Mouse (Mus musculus) E14TG2a.4 (cell line): Measurements from ENCODE around the gene Zfp819.
"Not testable (repeated sequence)": the region's sequence is repeated elsewhere in the genome, so short reads cannot be mapped to it uniquely, and the experiment has no call there.

Experiments
- H3K27me3 ChIP-seq: 2 replicates; pipeline ENCODE4 v1.6.1; 2014; ENCODE audit warnings: low read length, control low read depth; ENCODE audit not compliant: insufficient read depth
- H3K36me3 ChIP-seq: 2 replicates; pipeline ENCODE4 v1.6.1; 2014; ENCODE audit warnings: low read length, control low read depth; ENCODE audit not compliant: insufficient read depth
- H3K4me1 ChIP-seq: replicated peaks from 2 replicates; pipeline ENCODE4 v1.6.1; 2014; ENCODE audit warnings: low read depth, low read length, control low read depth
- H3K4me3 ChIP-seq: replicated peaks from 2 replicates; pipeline ENCODE4 v1.5.1; 2014; ENCODE audit warnings: mild to moderate bottlenecking, low read length
- H3K9me3 ChIP-seq: 2 replicates; pipeline ENCODE4 v1.6.1; 2014; ENCODE audit warnings: low read length, control low read depth
- CTCF ChIP-seq: conservative IDR thresholded peaks from 2 replicates; pipeline ENCODE4 v1.5.1; 2014; ENCODE audit warnings: low read length
- NANOG ChIP-seq: IDR thresholded peaks from 2 replicates; pipeline ENCODE4 v1.6.1; 2014; ENCODE audit warnings: borderline replicate concordance, low read length, mixed read lengths
- POU5F1 ChIP-seq: IDR thresholded peaks from 2 replicates; pipeline ENCODE4 v1.6.1; 2014; ENCODE audit warnings: low read length, borderline replicate concordance

The Zfp819 gene

DNA sequence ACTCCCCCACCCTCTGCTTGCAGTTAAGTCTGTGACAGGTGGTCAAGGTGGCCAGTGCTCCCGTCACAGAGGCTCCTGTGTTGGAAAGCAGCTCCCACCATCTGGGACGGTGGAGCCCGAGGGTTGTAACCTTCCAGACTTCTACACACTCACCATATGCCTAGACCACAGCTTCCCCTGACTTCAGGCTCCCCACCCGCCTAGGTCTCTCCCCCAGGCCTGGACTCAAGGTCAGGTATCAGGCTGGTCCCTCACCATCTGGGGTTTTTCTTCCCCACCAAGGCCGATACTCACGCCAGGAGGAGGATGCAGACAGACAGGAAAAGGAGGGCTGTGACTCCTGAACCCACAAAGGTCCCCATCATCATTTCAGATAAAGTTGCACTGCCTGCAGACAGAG lies 49.3 kb downstream of the Zfp819 start:
- Histone ChIP-seq H3K4me1 (0 out of 2 replicates have a peak, but pooled peaks cover 5% of the 10 kb centered on the region), H3K36me3 (no peaks in the 10 kb centered on the region), H3K4me3 (no peak overlapping the region), H3K9me3 (peaks cover 4% of the 10 kb centered on the region; the same call in 1 of the 2 replicates), H3K27me3 (peaks cover 10% of the 10 kb centered on the region; the same call in 1 of the 2 replicates)
- TF ChIP-seq CTCF (no peak), NANOG (no peak), POU5F1 (no peak)

- H3K27me3 ChIP-seq, result peaks cover 10% of the 10 kb centered on the region; the same call in 1 of the 2 replicates
Observed at GRCm38 (mm10) chr7:43660002-43660401, 53.0 kb downstream of the Zfp819 start, which contains the start of gene Siglece. Gene Siglece, minus strand, starts transcription at chr7:43660161.

DNA sequence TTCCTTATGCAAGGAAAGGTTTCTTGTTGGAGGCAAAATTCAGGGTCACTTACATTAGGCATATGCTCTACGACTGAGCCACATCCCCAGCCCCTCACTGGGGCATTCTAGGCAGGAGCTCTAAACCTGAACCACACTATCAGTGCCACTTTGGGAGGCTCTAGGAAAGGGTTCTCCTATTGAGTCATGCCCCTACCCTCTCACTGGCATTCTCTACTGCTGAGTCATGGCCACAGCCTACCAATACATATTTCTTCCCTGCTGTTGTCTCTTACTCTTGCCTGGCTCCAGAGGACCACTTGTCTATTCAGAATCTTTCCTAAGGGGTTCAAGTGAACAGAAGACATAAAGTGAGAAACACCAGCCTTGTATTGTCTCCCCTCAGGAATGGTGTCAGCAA lies 55.8 kb downstream of the Zfp819 start:
- H3K27me3 ChIP-seq, result peaks cover 10% of the 10 kb centered on the region; the same call in 1 of the 2 replicates
- H3K4me1 ChIP-seq, result no peaks in the 10 kb centered on the region
- H3K4me3 ChIP-seq, result no peak overlapping the region
- TF ChIP-seq POU5F1 (no peak), NANOG (no peak), CTCF (no peak)
- H3K9me3 ChIP-seq, result peaks cover 9% of the 10 kb centered on the region; the same call in 1 of the 2 replicates
- H3K36me3 ChIP-seq, result no peaks in the 10 kb centered on the region

More at GRCm38 (mm10) chr7:43660002-43660401, 53.0 kb downstream of the Zfp819 start, which contains the start of gene Siglece:
- Histone ChIP-seq H3K9me3 (peaks cover 9% of the 10 kb centered on the region; the same call in 1 of the 2 replicates), H3K4me1 (no peaks in the 10 kb centered on the region), H3K36me3 (no peaks in the 10 kb centered on the region), H3K4me3 (no peak within 1 kb of the TSS)
- TF ChIP-seq CTCF (no peak), NANOG (no peak), POU5F1 (no peak)

DNA sequence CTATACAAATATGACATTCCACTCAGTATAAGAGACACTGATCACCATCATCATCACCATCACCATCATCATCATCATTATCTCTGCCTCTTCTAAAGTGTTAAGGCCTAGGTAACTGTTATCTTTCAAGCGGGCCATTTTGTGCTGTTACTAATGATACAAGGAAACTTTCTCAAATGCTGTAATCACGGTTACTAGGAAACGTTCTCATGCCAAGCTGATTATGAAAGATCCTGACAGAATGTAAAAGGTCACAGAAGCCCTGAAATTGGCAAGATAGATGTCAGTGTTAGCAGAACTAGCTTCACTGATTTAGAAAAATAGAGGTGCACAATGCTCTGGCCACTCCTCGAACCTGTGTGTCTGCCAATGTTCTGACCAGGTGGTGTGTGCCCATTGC lies 60.3 kb downstream of the Zfp819 start:
- H3K4me1 ChIP-seq, H3K27me3 ChIP-seq, H3K4me3 ChIP-seq, H3K36me3 ChIP-seq, H3K9me3 ChIP-seq: not testable (repeated sequence)
